Mouse (Mus musculus): Measurements from ENCODE around the gene Knstrn. TPM values are rescaled to one million over a fixed set of nuclear protein-coding genes. Genes with fewer than 3 reads are reported as not detected.

Knstrn gene
- 10 to 100 TPM; 53.2 to 58.7 TPM for total RNA-seq (2023)

GRCm38 (mm10) chr2:118813981-118814836 lies at the start of gene Knstrn:
Knstrn (plus strand) TSS chr2:118814003.

GRCm38 (mm10) chr2:118772158-118772874 lies 41.5 kb upstream of the Knstrn start, which contains the start of gene Phgr1:
Phgr1 (plus strand) TSS chr2:118772769.

GRCm38 (mm10) chr2:118779504-118780480 lies 34.0 kb upstream of the Knstrn start, which contains the start of gene Disp2:
Disp2 (plus strand) TSS chr2:118779719.

GRCm38 (mm10) chr2:118861454-118862339 lies 47.9 kb downstream of the Knstrn start, which contains the start of gene Ivd:
Ivd (plus strand) TSS chr2:118861954.

GRCm38 (mm10) chr2:118899981-118900825 lies 86.4 kb downstream of the Knstrn start, which contains the start of gene Bahd1:
Bahd1 (plus strand) TSS chr2:118900377.

Other genes starting within 250 kb of the Knstrn start
- gene Bub1b, start 215.8 kb upstream of the Knstrn start, total RNA-seq (2023): 10 to 100 TPM; 64.0 to 64.1 TPM
- gene Pak6, start 150.7 kb upstream of the Knstrn start, total RNA-seq (2023): not detected
- gene Ankrd63, start 110.0 kb upstream of the Knstrn start, total RNA-seq (2023): under 1 TPM; 0.70 to 0.93 TPM
- 100 to 1,000 TPM; 163 to 171 TPM for gene Plcb2, start 85.6 kb upstream of the Knstrn start, total RNA-seq (2023)
- gene Inafm2, start 68.2 kb upstream of the Knstrn start, total RNA-seq (2023): 10 to 100 TPM; 12.9 to 13.3 TPM
- gene Ccdc9b, start 51.3 kb upstream of the Knstrn start, total RNA-seq (2023): under 1 TPM; 0.20 to 0.33 TPM
- not detected for gene Phgr1, start 41.2 kb upstream of the Knstrn start, total RNA-seq (2023)
- gene Disp2, start 34.3 kb upstream of the Knstrn start, total RNA-seq (2023): under 1 TPM in 1 of 2 experiments, not detected in 1; 0.04 TPM
- gene Ivd, start 48.0 kb downstream of the Knstrn start, total RNA-seq (2023): 10 to 100 TPM; 29.2 to 30.5 TPM
- 10 to 100 TPM in 1 of 2 experiments, 1 to 10 TPM in 1; 8.5 to 11.6 TPM for gene Bahd1, start 86.4 kb downstream of the Knstrn start, total RNA-seq (2023)
- gene Chst14, start 112.5 kb downstream of the Knstrn start, total RNA-seq (2023): 1 to 10 TPM; 3.4 TPM
- 1 to 10 TPM; 5.9 to 7.0 TPM for gene Ccdc32, start 215.4 kb downstream of the Knstrn start, total RNA-seq (2023)
- gene Rpusd2, start 220.8 kb downstream of the Knstrn start, total RNA-seq (2023): 1 to 10 TPM; 2.6 to 3.1 TPM
- 10 to 100 TPM; 36.3 to 43.6 TPM for gene Knl1, start 233.1 kb downstream of the Knstrn start, total RNA-seq (2023)